Mouse (Mus musculus) brain, adult 2 months (tissue): ENCODE measurements around the gene Ppp4c.

Experiments used
- DNase-seq: peaks from one replicate; pipeline ENCODE4 v3.0.0; 2011; ENCODE audit warnings: low read depth, low spot score

Ppp4c gene

GRCm38 (mm10) chr7:126791851-126792720, at the start of gene Ppp4c:
Gene Ppp4c (minus strand): TSS chr7:126792496.
- DNase-seq, result peak; percentile 99

- no peak for DNase-seq
Measured at GRCm38 (mm10) chr7:126833294-126833693, 41.0 kb upstream of the Ppp4c start.

- DNase-seq, result peak; percentile 91
Measured at GRCm38 (mm10) chr7:126832036-126832598, 39.8 kb upstream of the Ppp4c start.

- no peak for DNase-seq
Measured at GRCm38 (mm10) chr7:126831539-126831938, 39.2 kb upstream of the Ppp4c start, which contains the start of gene 4930451I11Rik. Gene 4930451I11Rik (minus strand): TSS chr7:126831639.

- DNase-seq, result no peak
Measured at GRCm38 (mm10) chr7:126825952-126826351, 33.7 kb upstream of the Ppp4c start.

GRCm38 (mm10) chr7:126825403-126825802, 33.1 kb upstream of the Ppp4c start:
- DNase-seq, result no peak

GRCm38 (mm10) chr7:126823940-126824339, 31.6 kb upstream of the Ppp4c start:
- DNase-seq, result no peak

- DNase-seq, result peak; percentile 87
Measured at GRCm38 (mm10) chr7:126823202-126823711, 31.0 kb upstream of the Ppp4c start.

- DNase-seq, result peak; percentile 61
Measured at GRCm38 (mm10) chr7:126822741-126823140, 30.4 kb upstream of the Ppp4c start.

GRCm38 (mm10) chr7:126821835-126822511, 29.7 kb upstream of the Ppp4c start:
- DNase-seq, result peak; percentile 93

- DNase-seq, result no peak
Measured at GRCm38 (mm10) chr7:126818818-126819217, 26.5 kb upstream of the Ppp4c start.

- DNase-seq, result no peak
Measured at GRCm38 (mm10) chr7:126817595-126817994, 25.3 kb upstream of the Ppp4c start.

GRCm38 (mm10) chr7:126816494-126816893, 24.2 kb upstream of the Ppp4c start:
- DNase-seq, result no peak

- no peak for DNase-seq
Measured at GRCm38 (mm10) chr7:126815726-126816222, 23.5 kb upstream of the Ppp4c start.

GRCm38 (mm10) chr7:126809723-126810369, 17.6 kb upstream of the Ppp4c start:
- DNase-seq, result no peak

GRCm38 (mm10) chr7:126808703-126809455, 16.6 kb upstream of the Ppp4c start:
- DNase-seq, result peak; percentile 97

GRCm38 (mm10) chr7:126807405-126807804, 15.1 kb upstream of the Ppp4c start:
- no peak for DNase-seq

GRCm38 (mm10) chr7:126806956-126807355, 14.7 kb upstream of the Ppp4c start:
- DNase-seq, result no peak

- DNase-seq, result no peak
Measured at GRCm38 (mm10) chr7:126803751-126804150, 11.5 kb upstream of the Ppp4c start.

- no peak for DNase-seq
Measured at GRCm38 (mm10) chr7:126803181-126803580, 10.9 kb upstream of the Ppp4c start.
